Mouse (Mus musculus) heart, postnatal 14 days (tissue): Measurements from ENCODE around the gene Wdr95. TPM values are rescaled to one million over a fixed set of nuclear protein-coding genes. Genes with fewer than 3 reads are reported as not detected.

Source experiments
- DNase-seq, 2 experiments: peaks; one replicate each; pipeline ENCODE4 v3.0.0; 2021 to 2022
- intact Hi-C: fragments of 180-260 bp; cut with DNase I; formaldehyde crosslinking; loops from one replicate; pipeline ENCODE4 v1.15.1; 2025
- total RNA-seq, 2 experiments: library from RNA; stranded (reverse); gene quantifications; 2 replicates each; pipeline ENCODE4 v1.2.3; 2021

The Wdr95 gene
- total RNA-seq, 2 experiments from 2014 or later: not detected

DNA sequence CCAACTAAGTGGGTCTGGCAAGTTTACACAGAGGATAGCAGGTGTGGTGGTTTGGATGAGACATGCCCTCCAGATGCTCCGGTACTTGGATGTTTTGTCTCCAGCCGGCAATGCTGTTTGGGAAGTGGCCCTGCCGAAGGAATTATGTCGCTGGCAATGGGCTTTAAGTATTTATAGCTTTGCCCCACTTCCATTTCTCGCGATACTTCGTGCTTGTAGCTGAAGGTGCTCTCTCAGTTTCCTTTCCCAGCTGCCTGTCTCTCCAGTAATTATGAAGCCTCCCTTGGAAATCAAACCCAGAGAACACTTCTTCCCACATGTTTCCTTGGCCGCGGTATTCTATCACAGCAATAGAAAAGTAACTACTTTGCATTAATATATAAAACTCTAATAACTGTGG lies 127.2 kb downstream of the Wdr95 start:
- no peak for DNase-seq
- intact Hi-C loops: no loop called here

DNA sequence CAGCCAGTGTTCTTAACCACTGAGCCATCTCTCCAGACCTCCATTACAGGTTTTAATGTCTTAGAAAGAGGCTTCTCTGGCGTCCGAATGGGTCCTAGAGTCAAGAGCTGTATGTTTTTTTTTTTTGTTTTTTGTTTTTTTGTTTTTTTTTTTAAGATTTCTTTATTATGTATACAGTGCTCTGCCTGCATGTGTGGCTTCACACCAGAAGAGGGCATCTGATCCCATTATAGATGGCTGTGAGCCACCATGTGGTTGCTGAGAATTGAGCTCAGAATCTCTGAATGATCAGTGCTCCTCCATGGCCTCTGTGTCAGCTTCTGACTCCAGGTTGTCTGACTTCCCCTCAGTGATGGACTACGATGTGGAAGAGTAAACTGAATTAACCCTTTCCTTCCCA lies 129.5 kb downstream of the Wdr95 start:
- intact Hi-C loops: no loop called here

DNA sequence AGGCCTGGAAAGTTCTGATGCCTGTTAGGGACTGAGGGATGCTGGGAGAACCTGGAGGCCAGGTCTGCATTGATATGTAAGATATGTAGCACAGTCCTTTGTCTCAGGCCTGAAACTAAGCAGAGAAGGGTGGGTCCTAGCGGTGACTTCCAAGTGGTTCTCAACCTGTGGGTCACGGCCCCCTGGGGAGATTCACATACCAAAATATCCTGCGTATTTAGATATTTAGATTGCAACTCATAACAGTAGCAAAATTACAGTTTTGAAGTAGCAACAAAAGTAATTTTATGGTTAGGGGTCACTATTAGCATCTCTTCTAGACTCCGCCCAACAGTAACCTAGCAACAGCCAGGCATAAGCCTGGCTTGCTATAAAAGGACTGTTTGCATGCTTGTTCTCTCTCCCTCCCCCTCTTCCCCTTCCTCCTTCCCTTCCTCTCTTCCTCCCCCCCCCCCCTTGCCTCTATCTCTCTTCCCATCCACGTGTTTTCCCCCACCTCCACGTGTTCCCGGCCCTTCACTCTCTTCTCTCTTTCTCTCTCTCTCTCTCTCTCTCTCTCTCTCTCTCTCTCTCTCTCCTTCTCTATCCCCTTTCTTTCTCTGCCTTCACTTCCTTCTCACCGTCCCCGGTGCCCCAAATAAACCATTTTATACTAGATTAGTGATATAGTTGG lies 130.4 kb downstream of the Wdr95 start:
- no peak for DNase-seq
- intact Hi-C loops: no loop called here

More for the DNA sequence above, 129.5 kb downstream of the Wdr95 start:
- no peak for DNase-seq

DNA sequence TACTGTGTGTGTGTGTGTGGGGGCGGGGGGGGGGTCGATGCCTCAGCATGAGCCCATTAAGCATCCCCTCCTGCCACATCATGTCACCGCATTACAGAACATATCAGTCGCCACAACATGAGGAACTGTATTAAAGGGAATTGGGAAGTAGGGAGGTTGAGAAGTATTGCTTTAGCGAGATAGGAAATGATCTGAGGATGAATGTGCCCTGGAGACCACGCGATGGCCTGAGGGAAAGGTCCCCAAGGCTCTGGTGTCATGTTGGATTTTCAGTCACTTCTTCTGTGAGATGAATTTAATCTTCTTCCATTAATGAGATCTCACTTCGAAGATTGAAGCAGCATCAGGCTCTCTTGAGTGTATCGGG lies 130.9 kb downstream of the Wdr95 start:
- no peak for DNase-seq
- intact Hi-C loops: no loop called here

DNA sequence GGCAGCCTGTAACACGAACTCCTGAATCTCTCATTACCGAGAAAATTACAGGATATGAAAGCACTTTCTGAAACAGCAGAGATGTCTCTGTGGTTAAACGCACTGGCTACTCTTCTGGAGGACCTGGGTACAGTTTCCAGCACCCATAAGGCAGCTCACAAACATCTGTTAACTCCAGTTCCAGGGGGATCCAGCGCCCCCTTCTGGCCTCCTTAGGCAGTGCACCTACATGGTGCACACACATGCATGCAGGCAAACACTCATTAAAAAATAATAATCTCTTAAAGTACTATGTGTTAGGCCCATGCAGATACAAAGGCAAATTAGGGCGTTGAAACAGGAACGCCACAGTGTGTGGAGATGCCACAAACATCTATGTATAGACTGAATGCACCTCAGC lies 132.9 kb downstream of the Wdr95 start:
- intact Hi-C loops: no loop called here
- DNase-seq: no peak

Other genes starting within 250 kb of the Wdr95 start
- 10 to 100 TPM; 14.1 to 16.1 TPM for gene Medag, start 116.9 kb upstream of the Wdr95 start, total RNA-seq
- gene Tex26, start 89.0 kb upstream of the Wdr95 start, total RNA-seq: not detected
- 10 to 100 TPM; 23.0 to 28.5 TPM for gene Hsph1, start 107.7 kb downstream of the Wdr95 start, total RNA-seq
- gene B3glct, start 149.6 kb downstream of the Wdr95 start, total RNA-seq: 1 to 10 TPM; 6.7 to 7.0 TPM